Comparison of ENCODE assay signal across 9 mouse cellular contexts in the genomic region with DNA sequence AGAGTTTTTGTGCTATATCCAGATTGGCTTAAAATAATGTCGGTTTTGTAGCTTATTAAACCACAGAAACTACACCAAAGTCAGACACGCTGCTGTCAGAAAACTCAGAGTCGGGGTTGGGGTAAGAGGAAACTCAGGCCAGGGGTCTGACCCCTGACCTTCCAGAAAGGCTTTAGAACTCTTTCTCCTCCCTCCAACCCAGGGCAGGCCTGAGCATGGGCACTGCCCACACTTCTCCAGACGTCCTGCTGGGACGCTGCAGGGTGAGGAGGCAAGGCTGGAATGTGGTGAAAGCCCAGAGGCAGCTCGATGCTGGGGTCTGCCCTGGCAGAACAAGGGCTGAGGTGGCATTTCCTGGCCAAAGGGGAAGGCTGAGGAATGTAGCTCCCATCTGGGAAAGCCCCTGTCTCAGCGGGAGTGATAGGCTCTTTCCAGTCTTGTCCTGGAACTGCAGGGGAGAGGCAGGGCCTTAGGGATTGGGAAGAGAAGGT. TPM values are rescaled to one million over a fixed set of nuclear protein-coding genes. Genes with fewer than 3 reads are reported as not detected.
DNase-seq lines count a peak whose midpoint lies in the region; ATAC-seq and TF ChIP-seq lines count a peak whose summit lies in the region.
"Had no signal": no experiment of that assay in that cellular context is flagged by ENCODE, and none has a peak within 500 bp of the region (broad histone marks: within the 10 kb centered on the region; RNA-seq: fewer than 3 reads in every experiment).

No protein-coding gene starts in this region.

- H3K27ac ChIP-seq in kidney, postnatal 0 days: no peak overlapping the region
- no peak overlapping the region for H3K27ac ChIP-seq in embryonic facial prominence, embryonic 13.5 days
- H3K27ac ChIP-seq in hindbrain, embryonic 16.5 days (ENCODE audit: low read depth, low read length): no peak overlapping the region
- H3K27ac ChIP-seq in neural tube, embryonic 13.5 days (replicated peaks): no peak overlapping the region

- H3K4me3 ChIP-seq in kidney, postnatal 0 days (replicated peaks; ENCODE audit: low read depth, low read length): peak overlapping the region; percentile 31; the same call in 1 of the 2 replicates
- H3K4me3 ChIP-seq in embryonic facial prominence, embryonic 13.5 days: peak overlapping the region; percentile 54
- peak overlapping the region; percentile 56 for H3K4me3 ChIP-seq in hindbrain, embryonic 16.5 days (ENCODE audit: low read length)
- H3K4me3 ChIP-seq in neural tube, embryonic 13.5 days: peak overlapping the region; percentile 42

- 0 out of 2 replicates have a peak, but pooled peaks cover 8% of the 10 kb centered on the region for H3K4me1 ChIP-seq in kidney, postnatal 0 days (replicated peaks; ENCODE audit: insufficient read depth, low read length)
- H3K4me1 ChIP-seq in embryonic facial prominence, embryonic 13.5 days: peaks cover 20% of the 10 kb centered on the region
- peaks cover 14% of the 10 kb centered on the region for H3K4me1 ChIP-seq in hindbrain, embryonic 16.5 days (ENCODE audit: control insufficient read depth, insufficient read depth, low read depth, low read length)
- peaks cover 40% of the 10 kb centered on the region for H3K4me1 ChIP-seq in neural tube, embryonic 13.5 days (replicated peaks)

- peak overlapping the region; percentile 76 for H3K4me2 ChIP-seq in kidney, postnatal 0 days (ENCODE audit: low read length)
- H3K4me2 ChIP-seq in embryonic facial prominence, embryonic 13.5 days: peak overlapping the region; percentile 94
- peak overlapping the region; percentile 100 for H3K4me2 ChIP-seq in hindbrain, embryonic 16.5 days (ENCODE audit: low read length)
- peak overlapping the region; percentile 84 for H3K4me2 ChIP-seq in neural tube, embryonic 13.5 days

- no peak for TF ChIP-seq CTCF in kidney, postnatal 0 days (IDR thresholded peaks at IDR 0.05; ENCODE audit: low read depth)

- ATAC-seq in kidney, postnatal 0 days (replicated peaks; ENCODE audit: low FRiP score, low read depth): no peak
- ATAC-seq in embryonic facial prominence, embryonic 13.5 days (ENCODE audit: insufficient number of reproducible peaks, insufficient read depth, low FRiP score, low TSS enrichment, low read depth): no peak
- no peak for ATAC-seq in hindbrain, embryonic 16.5 days
- ATAC-seq in neural tube, embryonic 13.5 days (ENCODE audit: low read depth): no peak

- WGBS in kidney, postnatal 0 days: 12% methylated on average over 7 of the region's 7 CpGs
- 9% methylated on average over 7 of the region's 7 CpGs for WGBS in embryonic facial prominence, embryonic 13.5 days
- WGBS in hindbrain, embryonic 16.5 days: 7% methylated on average over 7 of the region's 7 CpGs
- 0% methylated on average over 7 of the region's 7 CpGs for WGBS in neural tube, embryonic 13.5 days

- no peak overlapping the region for H3K9ac ChIP-seq in kidney, postnatal 0 days (ENCODE audit: low read depth, low read length)
- H3K9ac ChIP-seq in embryonic facial prominence, embryonic 13.5 days: peak overlapping the region; percentile 73
- H3K9ac ChIP-seq in hindbrain, embryonic 16.5 days (ENCODE audit: low read depth, low read length): no peak overlapping the region; the same call in 1 of the 2 replicates
- H3K9ac ChIP-seq in neural tube, embryonic 13.5 days: peak overlapping the region; percentile 70; the same call in 1 of the 2 replicates

- H3K9me3 ChIP-seq in kidney, postnatal 0 days (replicated peaks; ENCODE audit: low read length): no peaks in the 10 kb centered on the region
- no peaks in the 10 kb centered on the region for H3K9me3 ChIP-seq in embryonic facial prominence, embryonic 13.5 days
- no peaks in the 10 kb centered on the region for H3K9me3 ChIP-seq in hindbrain, embryonic 16.5 days (ENCODE audit: control insufficient read depth, low read length)
- no peaks in the 10 kb centered on the region for H3K9me3 ChIP-seq in neural tube, embryonic 13.5 days

- DNase-seq in kidney, postnatal 0 days (ENCODE audit: low spot score): peak; percentile 31
- no peak for DNase-seq in kidney, adult 18-20 months
- no peak for DNase-seq in adrenal gland, postnatal 36 days
- DNase-seq in adrenal gland, postnatal 25 days: no peak
- DNase-seq in cerebellum, adult 11 months: no peak

- H3K27me3 ChIP-seq in kidney, postnatal 0 days (ENCODE audit: insufficient read depth, low read length): peaks cover 31% of the 10 kb centered on the region
- peaks cover 62% of the 10 kb centered on the region for H3K27me3 ChIP-seq in embryonic facial prominence, embryonic 13.5 days
- H3K27me3 ChIP-seq in hindbrain, embryonic 16.5 days (replicated peaks; ENCODE audit: control insufficient read depth, insufficient read depth, low read length): peaks cover 40% of the 10 kb centered on the region
- peaks cover 86% of the 10 kb centered on the region for H3K27me3 ChIP-seq in neural tube, embryonic 13.5 days

- no peaks in the 10 kb centered on the region for H3K36me3 ChIP-seq in kidney, postnatal 0 days (ENCODE audit: insufficient read depth, low read length)
- H3K36me3 ChIP-seq in embryonic facial prominence, embryonic 13.5 days: no peaks in the 10 kb centered on the region
- no peaks in the 10 kb centered on the region for H3K36me3 ChIP-seq in hindbrain, embryonic 16.5 days (ENCODE audit: control insufficient read depth, insufficient read depth, low read length)
- H3K36me3 ChIP-seq in neural tube, embryonic 13.5 days: no peaks in the 10 kb centered on the region

RNA-seq across cellular contexts. Expression of a gene that starts 34.6 kb away (rescaled TPM):
- not detected in 2 replicates for polyA plus RNA-seq in kidney, postnatal 0 days (2015; fragmentation: Nextera tagmentation; extraction: Ambion mirVana)
- polyA plus RNA-seq in embryonic facial prominence, embryonic 13.5 days (2015; fragmentation: Nextera tagmentation; extraction: Ambion mirVana): not detected in 2 replicates
- polyA plus RNA-seq in hindbrain, embryonic 16.5 days (2015; fragmentation: Nextera tagmentation; extraction: Ambion mirVana): 0.36 and 0.49 TPM in 2 replicates
- 0.47 and 0.68 TPM in 2 replicates for polyA plus RNA-seq in neural tube, embryonic 13.5 days (2015; fragmentation: Nextera tagmentation; extraction: Ambion mirVana)
- total RNA-seq in adrenal gland, postnatal 36 days (2021): not detected
- total RNA-seq in adrenal gland, postnatal 25 days (2021): not detected in 2 replicates
- total RNA-seq: MEL had no signal

Comparison
In these comparisons a context has a peak if more than half of its experiments do, and no peak if none do; other contexts are left out.
1. H3K9ac ChIP-seq: peak in embryonic facial prominence, embryonic 13.5 days (single experiment) and neural tube, embryonic 13.5 days (single experiment); none in kidney, postnatal 0 days (single experiment) and hindbrain, embryonic 16.5 days (single experiment).
2. Peak in every context shown above with its lines, with median percentiles within 50 percentile points of each other: H3K4me2 ChIP-seq and H3K4me3 ChIP-seq.